Mouse (Mus musculus): Measurements from ENCODE around the gene Aldh3b2.
A peak's percentile ranks its signal among the peaks of the same experiment; 100 is the strongest.

The Aldh3b2 gene

GRCm38 (mm10) chr19:3988066-3988465 is 15.9 kb downstream of the Aldh3b2 start:
- ATAC-seq (ENCODE audit: low TSS enrichment), result no peak

- ATAC-seq (ENCODE audit: low TSS enrichment), result no peak
These were observed 16.6 kb downstream of the Aldh3b2 start for GRCm38 (mm10) chr19:3988750-3989149.

GRCm38 (mm10) chr19:3990804-3991203 is 18.7 kb downstream of the Aldh3b2 start:
- ATAC-seq (ENCODE audit: low TSS enrichment), result no peak

GRCm38 (mm10) chr19:3991562-3991961 is 19.4 kb downstream of the Aldh3b2 start:
- ATAC-seq (ENCODE audit: low TSS enrichment), result no peak

- no peak for ATAC-seq (ENCODE audit: low TSS enrichment)
These were observed 19.8 kb downstream of the Aldh3b2 start for GRCm38 (mm10) chr19:3991966-3992365.

- ATAC-seq (ENCODE audit: low TSS enrichment), result no peak
These were observed 20.3 kb downstream of the Aldh3b2 start, which contains the start of gene Tbx10 for GRCm38 (mm10) chr19:3992416-3992815. TSS of gene Tbx10 (plus strand) at chr19:3992752.

GRCm38 (mm10) chr19:3994932-3995331 is 22.8 kb downstream of the Aldh3b2 start:
- no peak for ATAC-seq (ENCODE audit: low TSS enrichment)

GRCm38 (mm10) chr19:3995505-3995904 is 23.4 kb downstream of the Aldh3b2 start:
- no peak for ATAC-seq (ENCODE audit: low TSS enrichment)

GRCm38 (mm10) chr19:3996106-3996505 is 24.0 kb downstream of the Aldh3b2 start:
- ATAC-seq (ENCODE audit: low TSS enrichment), result no peak

GRCm38 (mm10) chr19:3996747-3997146 is 24.6 kb downstream of the Aldh3b2 start:
- no peak for ATAC-seq (ENCODE audit: low TSS enrichment)

- ATAC-seq (ENCODE audit: low TSS enrichment), result no peak
These were observed 25.1 kb downstream of the Aldh3b2 start for GRCm38 (mm10) chr19:3997231-3997630.

- no peak for ATAC-seq (ENCODE audit: low TSS enrichment)
These were observed 26.2 kb downstream of the Aldh3b2 start for GRCm38 (mm10) chr19:3998335-3998734.

- ATAC-seq (ENCODE audit: low TSS enrichment), result no peak
These were observed 27.1 kb downstream of the Aldh3b2 start for GRCm38 (mm10) chr19:3999121-3999730.

GRCm38 (mm10) chr19:4000119-4000900 is 28.2 kb downstream of the Aldh3b2 start, which contains the start of the genes Nudt8 and Gm49405:
TSS of gene Nudt8 (plus strand) at chr19:4000580.
TSS of gene Gm49405 (plus strand) at chr19:4000626.
- ATAC-seq (ENCODE audit: low TSS enrichment), result peak; percentile 92

- ATAC-seq (ENCODE audit: low TSS enrichment), result peak; percentile 7; the same call in 1 of the 2 replicates
These were observed 28.9 kb downstream of the Aldh3b2 start for GRCm38 (mm10) chr19:4000949-4001525.

- ATAC-seq (ENCODE audit: low TSS enrichment), result no peak
These were observed 29.6 kb downstream of the Aldh3b2 start for GRCm38 (mm10) chr19:4001752-4002151.

- no peak for ATAC-seq (ENCODE audit: low TSS enrichment)
These were observed 31.0 kb downstream of the Aldh3b2 start, which contains the start of gene Doc2g for GRCm38 (mm10) chr19:4003112-4003511. TSS of gene Doc2g (plus strand) at chr19:4003313.

- ATAC-seq (ENCODE audit: low TSS enrichment), result no peak
These were observed 31.5 kb downstream of the Aldh3b2 start for GRCm38 (mm10) chr19:4003641-4004040.

- no peak for ATAC-seq (ENCODE audit: low TSS enrichment)
These were observed 32.2 kb downstream of the Aldh3b2 start for GRCm38 (mm10) chr19:4004331-4004730.

- ATAC-seq (ENCODE audit: low TSS enrichment), result no peak
These were observed 33.0 kb downstream of the Aldh3b2 start for GRCm38 (mm10) chr19:4005091-4005490.

GRCm38 (mm10) chr19:4005971-4006370 is 33.8 kb downstream of the Aldh3b2 start:
- no peak for ATAC-seq (ENCODE audit: low TSS enrichment)

GRCm38 (mm10) chr19:4011086-4011485 is 39.0 kb downstream of the Aldh3b2 start:
- ATAC-seq (ENCODE audit: low TSS enrichment), result no peak

Data from frontal cortex, adult (tissue).